9 mouse cellular contexts compared by ENCODE assay signal in the genomic region with DNA sequence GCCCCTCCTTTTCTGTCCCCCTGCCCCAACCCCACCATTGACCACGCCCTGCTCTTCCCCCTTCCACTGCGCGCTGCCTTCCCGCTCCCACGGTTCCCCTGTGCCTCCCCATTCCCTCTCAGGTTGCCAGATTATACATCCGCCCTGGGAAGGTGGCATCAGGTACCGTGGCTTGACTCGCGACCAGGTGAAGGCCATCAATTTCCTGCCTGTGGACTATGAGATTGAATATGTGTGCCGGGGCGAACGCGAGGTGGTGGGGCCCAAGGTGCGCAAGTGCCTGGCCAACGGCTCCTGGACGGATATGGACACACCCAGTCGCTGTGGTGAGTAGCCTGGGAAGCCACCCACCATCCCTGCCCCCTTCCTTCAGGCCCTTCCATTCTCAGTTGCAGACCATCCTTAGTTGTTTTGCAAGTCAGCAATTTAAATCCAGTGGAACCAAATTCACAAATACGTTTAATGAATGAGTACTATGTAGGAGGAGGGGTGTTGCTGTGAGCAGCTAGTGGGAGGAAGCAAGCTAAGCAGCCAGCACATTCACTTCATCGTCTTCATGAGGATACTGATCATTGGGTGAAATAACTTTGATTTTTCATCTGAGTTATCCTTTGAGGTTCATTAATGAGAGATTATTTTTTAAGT. TPM values are rescaled to one million over a fixed set of nuclear protein-coding genes. Genes with fewer than 3 reads are reported as not detected.
A peak's percentile ranks its signal among the peaks of the same experiment; 100 is the strongest.
DNase-seq lines count a peak whose midpoint lies in the region; ATAC-seq and TF ChIP-seq lines count a peak whose summit lies in the region.
"Had no signal": no experiment of that assay in that cellular context is flagged by ENCODE, and none has a peak within 500 bp of the region (broad histone marks: within the 10 kb centered on the region; RNA-seq: fewer than 3 reads in every experiment).

No protein-coding gene starts in this region.

- H3K27ac ChIP-seq in kidney, postnatal 0 days, result no peak overlapping the region
- H3K27ac ChIP-seq in cerebellum, adult 2 months (ENCODE audit: insufficient read depth, low read length), result no peak overlapping the region
- 0 out of 2 replicates have a peak overlapping the region, but pooled peaks have one; percentile 36 for H3K27ac ChIP-seq in hindbrain, embryonic 12.5 days
- H3K27ac ChIP-seq in neural tube, embryonic 11.5 days (ENCODE audit: low read depth, low read length), result no peak overlapping the region
- H3K27ac ChIP-seq: liver, embryonic 14.5 days had no signal

- no peaks in the 10 kb centered on the region for H3K36me3 ChIP-seq in kidney, postnatal 0 days (ENCODE audit: insufficient read depth, low read length)
- no peaks in the 10 kb centered on the region for H3K36me3 ChIP-seq in hindbrain, embryonic 12.5 days
- H3K36me3 ChIP-seq in neural tube, embryonic 11.5 days (ENCODE audit: control insufficient read depth, insufficient read depth, low read length), result no peaks in the 10 kb centered on the region; the same call in 1 of the 2 replicates

- WGBS in kidney, postnatal 0 days, result 25% methylated on average over 19 of the region's 19 CpGs
- 13% methylated on average over 19 of the region's 19 CpGs for WGBS in cerebellum, adult 2 months
- 14% methylated on average over 19 of the region's 19 CpGs for WGBS in hindbrain, embryonic 12.5 days
- 17% methylated on average over 19 of the region's 19 CpGs for WGBS in neural tube, embryonic 11.5 days

- TF ChIP-seq CTCF in kidney, postnatal 0 days (IDR thresholded peaks at IDR 0.05; ENCODE audit: low read depth), result no peak
- TF ChIP-seq CTCF in cerebellum, adult 2 months (IDR thresholded peaks at IDR 0.05; ENCODE audit: borderline replicate concordance, insufficient read depth, low read depth, low read length), result no peak

- H3K4me1 ChIP-seq in kidney, postnatal 0 days (replicated peaks; ENCODE audit: insufficient read depth, low read length), result peaks cover 15% of the 10 kb centered on the region; the same call in 1 of the 2 replicates
- peaks cover 12% of the 10 kb centered on the region for H3K4me1 ChIP-seq in cerebellum, adult 2 months (ENCODE audit: control insufficient read depth, insufficient read depth, low read length)
- peaks cover 41% of the 10 kb centered on the region for H3K4me1 ChIP-seq in hindbrain, embryonic 12.5 days
- peaks cover 15% of the 10 kb centered on the region for H3K4me1 ChIP-seq in neural tube, embryonic 11.5 days (ENCODE audit: control insufficient read depth, insufficient read depth, low read length)

- H3K9ac ChIP-seq in kidney, postnatal 0 days (ENCODE audit: low read depth, low read length), result no peak overlapping the region
- H3K9ac ChIP-seq in hindbrain, embryonic 12.5 days, result peak overlapping the region; percentile 98
- no peak overlapping the region for H3K9ac ChIP-seq in neural tube, embryonic 11.5 days (ENCODE audit: low read length)
- H3K9ac ChIP-seq: liver, embryonic 14.5 days had no signal

- no peaks in the 10 kb centered on the region for H3K27me3 ChIP-seq in kidney, postnatal 0 days (ENCODE audit: insufficient read depth, low read length)
- no peaks in the 10 kb centered on the region for H3K27me3 ChIP-seq in cerebellum, adult 2 months (ENCODE audit: control insufficient read depth, insufficient read depth, low read length)
- peaks cover 6% of the 10 kb centered on the region for H3K27me3 ChIP-seq in hindbrain, embryonic 12.5 days
- H3K27me3 ChIP-seq in neural tube, embryonic 11.5 days (ENCODE audit: control insufficient read depth, insufficient read depth, low read length), result peaks cover 9% of the 10 kb centered on the region; the same call in 1 of the 2 replicates

- H3K9me3 ChIP-seq in kidney, postnatal 0 days (replicated peaks; ENCODE audit: low read length), result no peaks in the 10 kb centered on the region
- no peaks in the 10 kb centered on the region for H3K9me3 ChIP-seq in hindbrain, embryonic 12.5 days (replicated peaks)
- H3K9me3 ChIP-seq in neural tube, embryonic 11.5 days (ENCODE audit: control insufficient read depth, low read length), result no peaks in the 10 kb centered on the region

- H3K4me3 ChIP-seq in kidney, postnatal 0 days (replicated peaks; ENCODE audit: low read depth, low read length), result no peak overlapping the region
- peak overlapping the region; percentile 98 for H3K4me3 ChIP-seq in cerebellum, adult 2 months (replicated peaks; ENCODE audit: insufficient read depth, low read depth, low read length)
- H3K4me3 ChIP-seq in hindbrain, embryonic 12.5 days, result peak overlapping the region; percentile 90
- peak overlapping the region; percentile 91 for H3K4me3 ChIP-seq in neural tube, embryonic 11.5 days (ENCODE audit: low read depth, low read length)

- TF ChIP-seq POLR2A in cerebellum, adult 2 months (IDR thresholded peaks at IDR 0.05; ENCODE audit: borderline replicate concordance, insufficient read depth, low read length), result no peak

- no peak for DNase-seq in kidney, postnatal 0 days (ENCODE audit: low spot score)
- DNase-seq in kidney, postnatal 14 days, result no peak
- DNase-seq in cerebellum, adult 2 months, result peak; percentile 44 to 51
- no peak for DNase-seq in neural tube, embryonic 11.5 days (ENCODE audit: low spot score)
- no peak for DNase-seq in spleen, postnatal 4 days (ENCODE audit: low spot score in 2 of 2)
- no peak for DNase-seq in kidney, adult 18-20 months

- no peak for ATAC-seq in kidney, postnatal 0 days (replicated peaks; ENCODE audit: low FRiP score, low read depth)
- ATAC-seq in hindbrain, embryonic 12.5 days (ENCODE audit: low FRiP score), result no peak
- no peak for ATAC-seq in neural tube, embryonic 11.5 days (ENCODE audit: insufficient read depth, low FRiP score, low TSS enrichment)
- ATAC-seq in erythroid progenitor cell, adult 5-6 weeks (replicated peaks; ENCODE audit: low FRiP score, poor library complexity, severe bottlenecking), result no peak

- peak overlapping the region; percentile 86 for H3K4me2 ChIP-seq in kidney, postnatal 0 days (ENCODE audit: low read length)
- H3K4me2 ChIP-seq in hindbrain, embryonic 12.5 days (replicated peaks), result peak overlapping the region; percentile 69
- H3K4me2 ChIP-seq in neural tube, embryonic 11.5 days (ENCODE audit: low read depth), result peak overlapping the region; percentile 94

RNA-seq across cellular contexts. Expression of a gene that starts 1.7 kb away (rescaled TPM):
- polyA plus RNA-seq in kidney, postnatal 0 days (2015; fragmentation: Nextera tagmentation; extraction: Ambion mirVana), result 5.2 and 6.1 TPM in 2 replicates
- polyA plus RNA-seq in cerebellum, adult 2 months (2012; rRNA removed), result 403 and 405 TPM in 2 replicates
- polyA plus RNA-seq in hindbrain, embryonic 12.5 days (2016; fragmentation: Nextera tagmentation; extraction: Ambion mirVana), result 41.8 and 42.1 TPM in 2 replicates
- 21.3 and 22.7 TPM in 2 replicates for polyA plus RNA-seq in neural tube, embryonic 11.5 days (2014; fragmentation: Nextera tagmentation; extraction: Ambion mirVana)
- total RNA-seq in erythroid progenitor cell, adult 5-6 weeks (2015; ENCODE audit: low replicate concordance), result 3.8 and 11.5 TPM in 2 replicates
- 0.51 and 1.5 TPM in 2 replicates for total RNA-seq in erythroid progenitor cell, adult 5-6 weeks (2017; ENCODE audit: low replicate concordance)

RNA-seq across cellular contexts. Expression of a gene that starts 24.3 kb away (rescaled TPM):
- not detected in 2 replicates for polyA plus RNA-seq in kidney, postnatal 0 days (2015; fragmentation: Nextera tagmentation; extraction: Ambion mirVana)
- polyA plus RNA-seq in cerebellum, adult 2 months (2012; rRNA removed), result 145 and 178 TPM in 2 replicates
- 0.85 and 1.3 TPM in 2 replicates for polyA plus RNA-seq in hindbrain, embryonic 12.5 days (2016; fragmentation: Nextera tagmentation; extraction: Ambion mirVana)
- polyA plus RNA-seq in neural tube, embryonic 11.5 days (2014; fragmentation: Nextera tagmentation; extraction: Ambion mirVana), result 0.23 and 0.40 TPM in 2 replicates
- not detected in 2 replicates for total RNA-seq in erythroid progenitor cell, adult 5-6 weeks (2015; ENCODE audit: low replicate concordance)
- not detected in 2 replicates for total RNA-seq in erythroid progenitor cell, adult 5-6 weeks (2017; ENCODE audit: low replicate concordance)
- polyA plus RNA-seq: liver, embryonic 14.5 days had no signal

RNA-seq across cellular contexts. Expression of a gene that starts 40.8 kb away (rescaled TPM):
- not detected in 2 replicates for polyA plus RNA-seq in kidney, postnatal 0 days (2015; fragmentation: Nextera tagmentation; extraction: Ambion mirVana)
- polyA plus RNA-seq in cerebellum, adult 2 months (2012; rRNA removed), result not detected in 2 replicates
- polyA plus RNA-seq in hindbrain, embryonic 12.5 days (2016; fragmentation: Nextera tagmentation; extraction: Ambion mirVana), result 0.18 TPM in 1 of 2 replicates, not detected in the other
- polyA plus RNA-seq in neural tube, embryonic 11.5 days (2014; fragmentation: Nextera tagmentation; extraction: Ambion mirVana), result not detected in 2 replicates
- not detected in 2 replicates for total RNA-seq in erythroid progenitor cell, adult 5-6 weeks (2015; ENCODE audit: low replicate concordance)
- total RNA-seq in erythroid progenitor cell, adult 5-6 weeks (2017; ENCODE audit: low replicate concordance), result not detected in 2 replicates
- polyA plus RNA-seq: liver, embryonic 14.5 days had no signal

RNA-seq across cellular contexts. Expression of a gene that starts 46.5 kb away (rescaled TPM):
- 28.2 and 32.6 TPM in 2 replicates for polyA plus RNA-seq in kidney, postnatal 0 days (2015; fragmentation: Nextera tagmentation; extraction: Ambion mirVana)
- polyA plus RNA-seq in cerebellum, adult 2 months (2012; rRNA removed), result 10.3 and 12.0 TPM in 2 replicates
- polyA plus RNA-seq in hindbrain, embryonic 12.5 days (2016; fragmentation: Nextera tagmentation; extraction: Ambion mirVana), result 208 and 223 TPM in 2 replicates
- polyA plus RNA-seq in neural tube, embryonic 11.5 days (2014; fragmentation: Nextera tagmentation; extraction: Ambion mirVana), result 128 and 135 TPM in 2 replicates
- total RNA-seq in erythroid progenitor cell, adult 5-6 weeks (2015; ENCODE audit: low replicate concordance), result not detected in 2 replicates
- not detected in 2 replicates for total RNA-seq in erythroid progenitor cell, adult 5-6 weeks (2017; ENCODE audit: low replicate concordance)

RNA-seq across cellular contexts. Expression of a gene that starts 50.6 kb away (rescaled TPM):
- polyA plus RNA-seq in kidney, postnatal 0 days (2015; fragmentation: Nextera tagmentation; extraction: Ambion mirVana), result not detected in 2 replicates
- polyA plus RNA-seq in cerebellum, adult 2 months (2012; rRNA removed), result not detected in 2 replicates
- polyA plus RNA-seq in hindbrain, embryonic 12.5 days (2016; fragmentation: Nextera tagmentation; extraction: Ambion mirVana), result 0.05 TPM in 1 of 2 replicates, not detected in the other
- not detected in 2 replicates for polyA plus RNA-seq in neural tube, embryonic 11.5 days (2014; fragmentation: Nextera tagmentation; extraction: Ambion mirVana)
- not detected in 2 replicates for total RNA-seq in erythroid progenitor cell, adult 5-6 weeks (2015; ENCODE audit: low replicate concordance)
- total RNA-seq in erythroid progenitor cell, adult 5-6 weeks (2017; ENCODE audit: low replicate concordance), result not detected in 2 replicates
- polyA plus RNA-seq: liver, embryonic 14.5 days had no signal

Comparison
In these comparisons a context has a peak if more than half of its experiments do, and no peak if none do; other contexts are left out.
1. DNase-seq: peak in cerebellum, adult 2 months (2 of 2); none in kidney, postnatal 0 days (single experiment), kidney, postnatal 14 days (single experiment), neural tube, embryonic 11.5 days (single experiment), spleen, postnatal 4 days (0 of 2) and kidney, adult 18-20 months (single experiment).
2. RNA of a gene that starts 24.3 kb away (polyA plus RNA-seq): 145 to 178 TPM in cerebellum, adult 2 months; 0.85 to 1.3 TPM in hindbrain, embryonic 12.5 days, 0.23 to 0.40 TPM in neural tube, embryonic 11.5 days and not detected in kidney, postnatal 0 days; every median in the first group is over 10 times any median in the second.
3. Peak in every context shown above with its lines, with median percentiles within 50 percentile points of each other: H3K4me2 ChIP-seq.